Mouse (Mus musculus) brain, adult 10 weeks (tissue): ENCODE measurements around the gene Wdcp. TPM values are rescaled to one million over a fixed set of nuclear protein-coding genes. Genes with fewer than 3 reads are reported as not detected.

Source experiments
- polyA plus RNA-seq: library from polyadenylated mRNA; stranded (reverse); fragments of 350-450 nt; fragmentation: Illumina TruSeq; extraction: RNeasy Lipid Tissue Mini Kit (QIAGEN cat#74804); gene quantifications from one replicate; pipeline ENCODE4 v1.2.3, GENCODE M21; 2015; ENCODE audit warnings: low read depth, low replicate concordance

Gene Wdcp
- polyA plus RNA-seq, result 8.8 TPM

DNA sequence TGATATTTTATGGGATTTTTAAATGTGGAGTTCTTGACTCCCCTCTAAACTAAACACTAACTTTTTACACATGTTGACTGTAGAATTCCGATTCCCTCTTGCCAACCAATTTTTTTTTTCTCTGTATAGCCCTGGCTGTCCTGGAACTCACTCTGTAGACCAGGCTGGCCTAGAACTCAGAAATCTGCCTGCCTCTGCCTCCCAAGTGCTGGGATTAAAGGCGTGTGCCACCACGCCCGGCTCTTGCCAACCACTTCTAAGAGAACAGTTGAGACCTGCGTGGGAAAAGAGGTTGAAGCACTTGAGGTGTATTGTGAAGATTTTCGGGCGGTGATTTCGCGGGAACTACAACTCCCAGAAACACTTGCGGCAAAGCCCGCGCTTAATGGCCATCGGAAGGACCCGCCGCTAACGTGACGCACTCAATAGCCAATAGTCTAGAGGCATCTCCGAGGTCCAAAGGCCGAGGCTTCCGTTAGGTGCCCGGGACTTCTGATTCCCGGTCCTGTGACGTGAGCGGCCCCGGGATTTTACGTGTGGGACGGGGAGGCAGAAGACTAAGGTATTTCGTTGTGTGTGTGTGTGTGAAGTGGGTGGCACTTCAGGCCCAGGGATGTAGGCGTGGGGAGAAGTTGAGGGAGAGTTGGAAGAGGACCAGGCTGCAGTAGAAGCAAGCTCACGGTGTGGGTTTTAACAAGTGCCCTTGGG is at the start of gene Wdcp:
Wdcp (plus strand) TSS at position 414 of the 708 bp plus-strand sequence.

DNA sequence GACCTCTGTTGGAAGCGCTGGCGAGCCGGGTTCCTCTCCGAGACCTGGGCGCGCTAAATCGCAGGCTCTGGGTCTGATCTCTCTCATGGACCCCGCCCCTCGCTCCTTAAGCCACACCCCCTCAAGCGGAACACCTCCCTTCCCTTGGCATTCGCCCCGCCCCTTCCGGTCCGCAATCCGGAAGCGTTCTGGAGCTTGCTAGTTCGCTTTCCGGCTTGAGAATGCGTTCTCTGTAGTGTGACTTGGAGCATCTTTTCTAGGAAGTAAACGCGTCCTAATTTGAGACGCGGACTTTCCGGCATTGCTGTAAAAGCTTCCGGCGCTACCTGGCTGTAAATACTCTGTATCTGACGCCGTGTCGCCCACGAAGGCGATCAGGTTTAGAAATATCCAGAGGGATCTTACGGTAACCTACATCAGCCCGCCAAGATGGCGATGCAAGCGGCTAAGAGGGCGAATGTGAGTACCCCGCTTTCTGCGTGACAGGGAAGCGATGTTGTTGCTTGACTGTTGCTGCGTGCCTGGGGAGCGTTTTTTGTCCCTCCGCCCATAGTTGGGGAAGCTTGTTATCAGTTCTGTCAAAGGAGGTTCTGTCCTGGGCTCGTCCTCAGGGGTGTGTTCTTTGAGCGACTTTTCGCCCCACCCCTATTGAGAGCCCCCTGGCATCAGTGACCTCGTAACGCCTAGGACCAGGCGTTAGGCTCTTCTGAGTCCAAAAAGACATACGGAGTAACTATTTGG is 25.6 kb upstream of the Wdcp start, which contains the start of gene Sf3b6:
Sf3b6 (plus strand) TSS at position 184 of the 741 bp plus-strand sequence.

DNA sequence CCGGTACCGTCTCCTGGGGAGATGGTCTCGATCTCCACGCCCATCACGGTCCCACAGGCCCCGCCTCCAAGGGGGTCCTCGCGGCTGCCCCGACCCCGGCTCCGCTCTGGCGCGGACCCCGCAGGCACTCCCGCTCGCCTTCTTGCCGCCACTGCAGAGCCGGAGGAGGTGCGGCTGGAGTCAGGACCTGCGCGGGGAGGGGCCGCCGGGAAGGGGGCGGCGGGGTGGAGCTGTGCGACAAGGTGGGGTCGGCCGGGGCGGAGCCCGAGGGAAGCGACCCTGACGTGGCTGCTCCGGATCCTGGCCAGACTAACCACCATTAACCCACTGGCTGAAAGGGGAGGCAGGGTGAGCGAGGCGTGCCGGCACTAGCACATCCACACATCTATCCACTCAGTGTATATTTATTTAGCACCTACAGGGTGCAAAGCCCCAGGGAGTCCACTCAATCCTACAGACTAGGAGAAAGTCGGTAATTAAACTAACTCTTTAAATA is 1.7 kb upstream of the Wdcp start, which contains the start of gene Fkbp1b:
Fkbp1b (minus strand) TSS at position 200 of the 496 bp plus-strand sequence.

DNA sequence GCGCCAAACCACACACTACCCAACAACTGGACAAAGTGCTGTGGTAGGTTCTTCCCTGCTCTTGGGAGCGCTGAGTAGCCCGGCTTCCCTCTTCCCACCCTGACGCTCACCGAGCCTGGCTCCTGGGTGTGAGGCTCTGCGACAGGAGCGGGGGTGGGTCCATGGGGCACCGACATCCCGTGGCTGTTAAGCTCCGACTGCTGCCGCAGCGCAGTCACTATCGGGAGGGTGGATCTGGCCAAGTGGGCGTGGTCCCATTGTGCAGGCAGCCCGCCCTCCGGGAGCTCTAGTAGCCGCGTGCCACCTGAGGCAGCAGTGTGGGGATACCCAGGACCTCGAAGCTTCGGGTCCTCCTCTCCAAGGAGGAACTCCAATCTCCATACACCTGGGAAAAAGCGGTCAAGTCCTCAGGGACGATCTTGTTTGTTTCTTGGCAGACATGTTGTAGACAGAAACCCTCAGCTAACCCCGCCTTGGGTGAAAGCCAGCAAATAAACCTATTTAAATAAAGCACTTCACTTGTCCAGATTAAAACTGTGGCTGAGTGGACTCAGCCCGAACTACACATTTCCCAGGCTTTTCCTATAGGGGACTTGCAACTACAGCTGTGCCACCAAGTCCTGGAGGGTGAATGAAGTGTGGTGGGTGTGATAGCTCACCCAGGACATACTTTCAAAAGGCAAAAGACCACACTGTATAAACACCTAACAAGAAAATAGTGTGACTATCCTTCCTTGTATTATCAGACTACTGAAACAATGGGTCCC is 31.2 kb downstream of the Wdcp start, which contains the start of gene Mfsd2b:
Mfsd2b (minus strand) TSS at position 199 of the 767 bp plus-strand sequence.

DNA sequence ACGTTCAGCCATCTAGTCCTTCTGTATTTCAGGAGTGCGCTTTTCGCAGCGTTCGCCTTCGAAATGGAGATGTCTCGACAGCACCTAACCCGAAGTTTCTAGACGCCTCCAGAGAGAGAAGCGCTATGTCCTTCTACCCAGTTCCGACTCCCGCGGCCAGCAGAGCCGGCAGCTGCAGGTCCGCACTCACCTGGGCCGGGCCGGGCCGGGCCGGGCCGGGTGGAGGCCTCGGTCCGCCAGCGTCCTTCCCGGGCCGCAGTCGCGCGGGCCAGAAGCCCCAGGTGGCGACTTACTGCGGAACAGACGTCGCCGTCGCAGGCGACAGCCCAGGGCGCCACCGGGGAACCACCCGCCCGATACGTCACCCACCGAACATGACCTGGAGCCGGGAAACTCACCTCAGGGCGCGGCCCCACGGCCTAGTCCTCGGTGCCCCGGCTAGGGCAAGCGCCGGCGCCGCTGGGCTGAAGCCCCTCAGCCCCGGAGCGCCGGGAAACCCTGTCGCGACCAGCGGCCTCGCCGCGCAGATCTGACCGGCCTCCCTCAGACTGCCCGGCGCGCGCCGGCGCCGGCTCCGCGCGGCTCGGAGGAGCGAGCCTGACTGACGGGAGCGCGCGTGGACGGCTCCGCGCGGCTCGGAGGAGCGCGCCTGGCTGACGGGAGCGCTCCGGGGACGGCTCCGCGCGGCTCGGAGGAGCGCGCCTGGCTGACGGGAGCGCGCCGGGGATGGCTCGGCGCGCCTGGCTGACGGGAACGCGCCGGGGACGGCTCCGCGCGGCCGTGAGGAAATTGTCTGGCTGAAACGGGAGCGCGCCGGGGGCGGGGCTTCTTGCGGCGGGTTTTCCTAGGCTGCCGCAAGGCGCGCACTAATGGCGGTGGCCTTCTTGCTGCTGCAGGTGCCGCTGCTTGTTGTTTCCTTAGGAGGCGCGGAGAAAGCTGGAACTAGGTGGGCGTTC is 64.1 kb downstream of the Wdcp start, which contains the start of gene Ubxn2a:
Ubxn2a (minus strand) TSS at position 755 of the 956 bp plus-strand sequence.

Other genes with a start within 250 kb of the Wdcp start
- gene Fam228a, start 104.9 kb upstream of the Wdcp start, polyA plus RNA-seq, result 2.1 TPM
- 16.1 TPM for gene Pfn4, start 74.3 kb upstream of the Wdcp start, polyA plus RNA-seq
- 14.1 TPM for gene Fam228b, start 74.0 kb upstream of the Wdcp start, polyA plus RNA-seq
- 135 TPM for gene Sf3b6, start 25.8 kb upstream of the Wdcp start, polyA plus RNA-seq
- gene Fkbp1b, start 1.7 kb upstream of the Wdcp start, polyA plus RNA-seq, result 68.1 TPM
- 1.0 TPM for gene Mfsd2b, start 31.1 kb downstream of the Wdcp start, polyA plus RNA-seq
- gene Ubxn2a, start 64.4 kb downstream of the Wdcp start, polyA plus RNA-seq, result 57.2 TPM
- 7.7 TPM for gene Atad2b, start 74.0 kb downstream of the Wdcp start, polyA plus RNA-seq